19 mouse cellular contexts compared by ENCODE assay signal in genomic region chr14:17578776-17579175, GRCm38 (mm10).
DNase-seq lines count a peak whose midpoint lies in the region; TF ChIP-seq lines count a peak whose summit lies in the region.
"Had no signal": no experiment of that assay in that cellular context is flagged by ENCODE, and none has a peak within 500 bp of the region (broad histone marks: within the 10 kb centered on the region; RNA-seq: fewer than 3 reads in every experiment).

No protein-coding gene starts in this region.

- no peaks in the 10 kb centered on the region for H3K4me1 ChIP-seq in liver, adult 2 months (ENCODE audit: control insufficient read depth, insufficient read depth, low read length)
- no peaks in the 10 kb centered on the region for H3K4me1 ChIP-seq in kidney, adult 2 months (ENCODE audit: control insufficient read depth, insufficient read depth, low read length)
- H3K4me1 ChIP-seq: forebrain, embryonic 12.5 days; hindbrain, embryonic 13.5 days; limb, embryonic 15.5 days; midbrain, embryonic 12.5 days had no signal

- H3K27me3 ChIP-seq in liver, adult 2 months (ENCODE audit: control insufficient read depth, insufficient read depth, low read length), result no peaks in the 10 kb centered on the region
- no peaks in the 10 kb centered on the region for H3K27me3 ChIP-seq in kidney, adult 2 months (replicated peaks; ENCODE audit: control insufficient read depth, insufficient read depth, low read length)
- H3K27me3 ChIP-seq: forebrain, embryonic 12.5 days; hindbrain, embryonic 13.5 days; limb, embryonic 15.5 days; midbrain, embryonic 12.5 days had no signal

- TF ChIP-seq POLR2A in liver, adult 2 months (IDR thresholded peaks at IDR 0.05; ENCODE audit: extremely low read depth, insufficient read depth, low read length), result no peak
- TF ChIP-seq POLR2A in brain, embryonic 14.5 days (IDR thresholded peaks at IDR 0.05; ENCODE audit: borderline replicate concordance, extremely low read depth, insufficient read depth, insufficient read length, poor library complexity, severe bottlenecking), result no peak
- TF ChIP-seq POLR2A in kidney, adult 2 months (IDR thresholded peaks at IDR 0.05; ENCODE audit: low read depth, low read length), result no peak

- no peak overlapping the region for H3K9ac ChIP-seq in liver, adult 2 months (ENCODE audit: low read depth, low read length)
- H3K9ac ChIP-seq: forebrain, embryonic 12.5 days; hindbrain, embryonic 13.5 days; limb, embryonic 15.5 days; midbrain, embryonic 12.5 days had no signal

- DNase-seq in cerebellum, postnatal 10 days, result peak; percentile 3 to 5
- no peak for DNase-seq in cerebellum, adult 9-10 months
- DNase-seq in liver, adult 2 months (ENCODE audit: extremely low read depth, low read depth, low spot score), result peak; percentile 11
- no peak for DNase-seq in liver
- DNase-seq in brain, embryonic 14.5 days (ENCODE audit: low read depth), result peak; percentile 31
- peak; percentile 24 for DNase-seq in retina, postnatal 7 days (ENCODE audit: low read depth, low spot score)
- no peak for DNase-seq in kidney, adult 2 months
- no peak for DNase-seq in thymus, postnatal 4 days
- DNase-seq: adrenal gland, postnatal 10 days; cerebellum, adult 2 months; kidney, adult 18-20 months; layer of hippocampus, adult 9-11 months; left cerebral cortex, postnatal 4 days; thymus, postnatal 14 days had no signal

- no peak overlapping the region for H3K27ac ChIP-seq in liver, adult 2 months (replicated peaks; ENCODE audit: insufficient read depth, low read depth, low read length)
- H3K27ac ChIP-seq in kidney, adult 2 months (ENCODE audit: insufficient read depth, low read depth, low read length), result no peak overlapping the region
- H3K27ac ChIP-seq: forebrain, embryonic 12.5 days; hindbrain, embryonic 13.5 days; kidney, postnatal 0 days; limb, embryonic 15.5 days; midbrain, embryonic 12.5 days had no signal

- H3K79me2 ChIP-seq in liver, adult 2 months (ENCODE audit: control insufficient read depth, insufficient read depth, low read length), result no peaks in the 10 kb centered on the region

- TF ChIP-seq CTCF in liver, adult 2 months (IDR thresholded peaks at IDR 0.05; ENCODE audit: low read depth, low read length), result no peak
- TF ChIP-seq CTCF in brain, embryonic 14.5 days (IDR thresholded peaks at IDR 0.05; ENCODE audit: borderline replicate concordance, extremely low read depth, insufficient read depth, insufficient read length), result no peak
- no peak for TF ChIP-seq CTCF in kidney, adult 2 months (conservative IDR thresholded peaks at IDR 0.05; ENCODE audit: insufficient read depth, insufficient read length, low read depth, low read length)

- 78% methylated on average over 1 of the region's 1 CpGs for WGBS in liver, adult 2 months
- WGBS in kidney, adult 2 months, result 73% methylated on average over 1 of the region's 1 CpGs

- H3K4me3 ChIP-seq in liver, adult 2 months (ENCODE audit: insufficient read depth, low read depth, low read length), result no peak overlapping the region
- H3K4me3 ChIP-seq in kidney, adult 2 months (ENCODE audit: insufficient read depth, low read depth, low read length), result no peak overlapping the region
- H3K4me3 ChIP-seq: forebrain, embryonic 12.5 days; hindbrain, embryonic 13.5 days; limb, embryonic 15.5 days; midbrain, embryonic 12.5 days had no signal

- H3K36me3 ChIP-seq in liver, adult 2 months (ENCODE audit: control insufficient read depth, insufficient read depth, low read length), result no peaks in the 10 kb centered on the region
- H3K36me3 ChIP-seq in kidney, adult 2 months (ENCODE audit: control insufficient read depth, insufficient read depth, low read length), result no peaks in the 10 kb centered on the region
- H3K36me3 ChIP-seq: forebrain, embryonic 12.5 days; hindbrain, embryonic 13.5 days; limb, embryonic 15.5 days; midbrain, embryonic 12.5 days had no signal

Comparison
In these comparisons a context has a peak if more than half of its experiments do, and no peak if none do; other contexts are left out.
1. DNase-seq: peak in cerebellum, postnatal 10 days (2 of 2), liver, adult 2 months (single experiment), brain, embryonic 14.5 days (single experiment) and retina, postnatal 7 days (single experiment); none in cerebellum, adult 9-10 months (single experiment), liver (single experiment), kidney, adult 2 months (single experiment) and thymus, postnatal 4 days (single experiment).